Mouse (Mus musculus): ENCODE measurements around the gene Mau2. TPM values are rescaled to one million over a fixed set of nuclear protein-coding genes. Genes with fewer than 3 reads are reported as not detected.
"Not testable (repeated sequence)": the region's sequence is repeated elsewhere in the genome, so short reads cannot be mapped to it uniquely, and the experiment has no call there.

The Mau2 gene
- polyA plus RNA-seq, 1 experiment from 2014 or later: 65.6 TPM

GRCm38 (mm10) chr8:70012763-70013162 is 29.8 kb downstream of the Mau2 start:
- Histone ChIP-seq H3K27me3 (replicated peaks) (no peaks in the 10 kb centered on the region), H3K9me3 (replicated peaks) (no peaks in the 10 kb centered on the region), H3K4me1 (no peaks in the 10 kb centered on the region), H3K9ac (replicated peaks) (no peak overlapping the region), H3K36me3 (peaks cover 16% of the 10 kb centered on the region), H3K4me3 (replicated peaks) (no peak overlapping the region), H3K27ac (replicated peaks) (no peak overlapping the region), H3K4me2 (no peak overlapping the region)
- WGBS: 92% methylated on average over 1 of the region's 1 CpGs
- no peak; the same call in 1 of the 2 replicates for ATAC-seq (ENCODE audit: low FRiP score)

- H3K36me3 ChIP-seq: peaks cover 12% of the 10 kb centered on the region
- WGBS: 77% methylated on average over 3 of the region's 3 CpGs
- ATAC-seq (ENCODE audit: low FRiP score): no peak
- no peak overlapping the region for H3K4me3 ChIP-seq (replicated peaks)
- H3K4me1 ChIP-seq: no peaks in the 10 kb centered on the region
- no peak overlapping the region for H3K27ac ChIP-seq (replicated peaks)
- no peaks in the 10 kb centered on the region for H3K27me3 ChIP-seq (replicated peaks)
- H3K4me2 ChIP-seq: no peak overlapping the region
- H3K9ac ChIP-seq (replicated peaks): no peak overlapping the region
- H3K9me3 ChIP-seq (replicated peaks): no peaks in the 10 kb centered on the region
Observed at GRCm38 (mm10) chr8:70012350-70012749, 30.2 kb downstream of the Mau2 start.

- not testable (repeated sequence) for ATAC-seq (ENCODE audit: low FRiP score); H3K4me1 ChIP-seq; H3K9me3 ChIP-seq (replicated peaks); H3K4me3 ChIP-seq (replicated peaks); H3K9ac ChIP-seq (replicated peaks); H3K27me3 ChIP-seq (replicated peaks); H3K27ac ChIP-seq (replicated peaks); H3K4me2 ChIP-seq; H3K36me3 ChIP-seq
- 93% methylated on average over 14 of the region's 14 CpGs for WGBS
Observed at GRCm38 (mm10) chr8:70010796-70011195, 31.7 kb downstream of the Mau2 start.

- no peak overlapping the region for H3K4me2 ChIP-seq
- H3K9me3 ChIP-seq (replicated peaks): no peaks in the 10 kb centered on the region
- no peaks in the 10 kb centered on the region for H3K36me3 ChIP-seq
- no peak for ATAC-seq (ENCODE audit: low FRiP score)
- H3K27me3 ChIP-seq (replicated peaks): no peaks in the 10 kb centered on the region
- 51% methylated on average over 2 of the region's 2 CpGs for WGBS
- no peak overlapping the region for H3K4me3 ChIP-seq (replicated peaks)
- H3K4me1 ChIP-seq: no peaks in the 10 kb centered on the region; the same call in 1 of the 2 replicates
- H3K9ac ChIP-seq (replicated peaks): no peak overlapping the region
- no peak overlapping the region for H3K27ac ChIP-seq (replicated peaks)
Observed at GRCm38 (mm10) chr8:70005178-70005577, 37.4 kb downstream of the Mau2 start.

GRCm38 (mm10) chr8:70004345-70004744 is 38.2 kb downstream of the Mau2 start:
- Histone ChIP-seq H3K4me3 (replicated peaks) (no peak overlapping the region), H3K36me3 (no peaks in the 10 kb centered on the region), H3K4me2 (no peak overlapping the region), H3K27ac (replicated peaks) (no peak overlapping the region), H3K27me3 (replicated peaks) (no peaks in the 10 kb centered on the region), H3K9ac (replicated peaks) (no peak overlapping the region), H3K4me1 (no peaks in the 10 kb centered on the region; the same call in 1 of the 2 replicates), H3K9me3 (replicated peaks) (no peaks in the 10 kb centered on the region)
- no peak for ATAC-seq (ENCODE audit: low FRiP score)

- no peak overlapping the region for H3K4me2 ChIP-seq
- no peak for ATAC-seq (ENCODE audit: low FRiP score)
- no peaks in the 10 kb centered on the region; the same call in 1 of the 2 replicates for H3K4me1 ChIP-seq
- 64% methylated on average over 4 of the region's 4 CpGs for WGBS
- H3K9me3 ChIP-seq (replicated peaks): no peaks in the 10 kb centered on the region
- H3K36me3 ChIP-seq: no peaks in the 10 kb centered on the region
- no peak overlapping the region for H3K4me3 ChIP-seq (replicated peaks)
- no peak overlapping the region for H3K27ac ChIP-seq (replicated peaks)
- no peak overlapping the region for H3K9ac ChIP-seq (replicated peaks)
- H3K27me3 ChIP-seq (replicated peaks): no peaks in the 10 kb centered on the region
Observed at GRCm38 (mm10) chr8:70003204-70003657, 39.3 kb downstream of the Mau2 start.

- not testable (repeated sequence) for H3K36me3 ChIP-seq; H3K9ac ChIP-seq (replicated peaks); ATAC-seq (ENCODE audit: low FRiP score); H3K27ac ChIP-seq (replicated peaks); H3K4me2 ChIP-seq; H3K27me3 ChIP-seq (replicated peaks); H3K9me3 ChIP-seq (replicated peaks); H3K4me3 ChIP-seq (replicated peaks); H3K4me1 ChIP-seq
- WGBS: 47% methylated on average over 7 of the region's 7 CpGs
Observed at GRCm38 (mm10) chr8:70001892-70002191, 40.7 kb downstream of the Mau2 start.

GRCm38 (mm10) chr8:70001176-70001891 is 41.2 kb downstream of the Mau2 start:
- H3K27ac ChIP-seq (replicated peaks): no peak overlapping the region
- H3K27me3 ChIP-seq (replicated peaks): no peaks in the 10 kb centered on the region
- 3% methylated on average over 16 of the region's 16 CpGs for WGBS
- ATAC-seq (ENCODE audit: low FRiP score): no peak
- no peak overlapping the region for H3K9ac ChIP-seq (replicated peaks)
- H3K4me1 ChIP-seq: peaks cover 5% of the 10 kb centered on the region
- H3K9me3 ChIP-seq (replicated peaks): no peaks in the 10 kb centered on the region
- H3K4me2 ChIP-seq: peak overlapping the region; percentile 43
- no peak overlapping the region for H3K4me3 ChIP-seq (replicated peaks)
- no peaks in the 10 kb centered on the region for H3K36me3 ChIP-seq

GRCm38 (mm10) chr8:70000226-70000625 is 42.3 kb downstream of the Mau2 start:
- Histone ChIP-seq H3K27me3 (replicated peaks) (no peaks in the 10 kb centered on the region), H3K36me3 (no peaks in the 10 kb centered on the region), H3K27ac (replicated peaks) (no peak overlapping the region), H3K9ac (replicated peaks) (no peak overlapping the region), H3K4me1 (peaks cover 9% of the 10 kb centered on the region), H3K4me2 (no peak overlapping the region), H3K9me3 (replicated peaks) (no peaks in the 10 kb centered on the region), H3K4me3 (replicated peaks) (no peak overlapping the region)
- WGBS: 89% methylated on average over 2 of the region's 2 CpGs
- ATAC-seq (ENCODE audit: low FRiP score): no peak

- Histone ChIP-seq H3K27ac (replicated peaks) (no peak overlapping the region), H3K36me3 (no peaks in the 10 kb centered on the region), H3K4me3 (replicated peaks) (no peak overlapping the region), H3K4me2 (no peak overlapping the region), H3K4me1 (peaks cover 17% of the 10 kb centered on the region), H3K27me3 (replicated peaks) (no peaks in the 10 kb centered on the region), H3K9me3 (replicated peaks) (no peaks in the 10 kb centered on the region), H3K9ac (replicated peaks) (no peak overlapping the region)
- ATAC-seq (ENCODE audit: low FRiP score): no peak
- WGBS: 94% methylated on average over 4 of the region's 4 CpGs
Observed at GRCm38 (mm10) chr8:69999236-69999635, 43.3 kb downstream of the Mau2 start.

GRCm38 (mm10) chr8:69998706-69999105 is 43.8 kb downstream of the Mau2 start:
- Histone ChIP-seq H3K27me3 (replicated peaks) (no peaks in the 10 kb centered on the region), H3K4me1 (peaks cover 20% of the 10 kb centered on the region), H3K4me2 (no peak overlapping the region), H3K36me3 (no peaks in the 10 kb centered on the region), H3K4me3 (replicated peaks) (no peak overlapping the region), H3K9me3 (replicated peaks) (no peaks in the 10 kb centered on the region), H3K9ac (replicated peaks) (no peak overlapping the region), H3K27ac (replicated peaks) (no peak overlapping the region)
- WGBS: 97% methylated on average over 3 of the region's 3 CpGs
- ATAC-seq (ENCODE audit: low FRiP score): no peak

- H3K4me3 ChIP-seq (replicated peaks): peak overlapping the region; percentile 92
- no peaks in the 10 kb centered on the region for H3K27me3 ChIP-seq (replicated peaks)
- no peaks in the 10 kb centered on the region for H3K36me3 ChIP-seq
- H3K27ac ChIP-seq (replicated peaks): peak overlapping the region; percentile 84
- H3K9me3 ChIP-seq (replicated peaks): no peaks in the 10 kb centered on the region
- H3K4me2 ChIP-seq: peak overlapping the region; percentile 94
- WGBS: 3% methylated on average over 33 of the region's 35 CpGs
- peaks cover 20% of the 10 kb centered on the region for H3K4me1 ChIP-seq
- no peak for ATAC-seq (ENCODE audit: low FRiP score)
- H3K9ac ChIP-seq (replicated peaks): peak overlapping the region; percentile 70
Observed at GRCm38 (mm10) chr8:69996589-69997285, 45.8 kb downstream of the Mau2 start.

Data from neural tube, embryonic 15.5 days (tissue).